Mouse (Mus musculus) liver, embryonic 14.5 days (tissue): ENCODE data around the gene Sorcs2. TPM values are rescaled to one million over a fixed set of nuclear protein-coding genes. Genes with fewer than 3 reads are reported as not detected.

Experiments used
- ATAC-seq: fragments of 200-750 bp; cut with Nextera tagmentation; 2 replicates; pipeline ENCODE4 v1.8.0; 2017; ENCODE audit warnings: moderate number of reproducible peaks, mild to moderate bottlenecking, moderate library complexity; ENCODE audit not compliant: insufficient read depth
- DNase-seq, 3 experiments: peaks; one replicate each; pipeline ENCODE4 v3.0.0-alpha.2; 2012 to 2013; ENCODE audit warnings: low read depth in 3 of 3, low spot score in 3 of 3
- H3K27ac ChIP-seq: fragments of 300-500 bp; sonication (generic); 2 replicates; pipeline ENCODE4 v1.5.1; 2014; ENCODE audit warnings: moderate library complexity, mild to moderate bottlenecking, control low read depth, inconsistent platforms
- H3K27me3 ChIP-seq: fragments of 300-500 bp; sonication (generic); 2 replicates; pipeline ENCODE4 v1.6.1; 2014; ENCODE audit warnings: mild to moderate bottlenecking, low read length, moderate library complexity; ENCODE audit not compliant: control insufficient read depth, insufficient read depth
- H3K36me3 ChIP-seq: fragments of 300-500 bp; sonication (generic); replicated peaks from 2 replicates; pipeline ENCODE4 v1.6.1; 2014; ENCODE audit warnings: low read depth; ENCODE audit not compliant: control insufficient read depth, insufficient read depth
- H3K4me1 ChIP-seq, 2 experiments: fragments of 200-500 bp in 1 of 2; fragments of 300-500 bp in 1 of 2; sonication (generic) in 1 of 2; replicated peaks; 2 replicates each; pipeline ENCODE4 v1.6.1; 2012 to 2014; ENCODE audit warnings: antibody characterized with exemption in 1 of 2, inconsistent platforms in 1 of 2, low read length in 1 of 2; ENCODE audit not compliant: control insufficient read depth in 2 of 2, insufficient read depth in 2 of 2
- H3K4me2 ChIP-seq: fragments of 300-500 bp; sonication (generic); 2 replicates; pipeline ENCODE4 v1.6.1; 2014; ENCODE audit warnings: low read depth, mild to moderate bottlenecking, control low read depth, moderate library complexity
- H3K4me3 ChIP-seq, 2 experiments: fragments of 200-500 bp in 1 of 2; fragments of 300-500 bp in 1 of 2; sonication (generic) in 1 of 2; 2 replicates each; pipeline ENCODE4 v1.5.1; 2012 to 2014; ENCODE audit warnings: low read depth in 2 of 2, low read length in 2 of 2, mild to moderate bottlenecking in 2 of 2, control low read depth in 1 of 2, inconsistent platforms in 1 of 2, moderate library complexity in 1 of 2; ENCODE audit not compliant: insufficient read depth in 1 of 2
- H3K9ac ChIP-seq: fragments of 300-500 bp; sonication (generic); replicated peaks from 2 replicates; pipeline ENCODE4 v1.6.1; 2014; ENCODE audit warnings: mild to moderate bottlenecking, control low read depth, moderate library complexity
- H3K9me3 ChIP-seq: fragments of 300-500 bp; sonication (generic); 2 replicates; pipeline ENCODE4 v1.6.1; 2016; ENCODE audit warnings: low read length, mixed read lengths; ENCODE audit not compliant: control insufficient read depth
- CTCF ChIP-seq: IDR thresholded peaks from 2 replicates; pipeline ENCODE4 v1.5.1; 2016; ENCODE audit warnings: antibody characterized with exemption, low read depth, control low read depth
- EP300 ChIP-seq: IDR thresholded peaks from 2 replicates; pipeline ENCODE4 v1.6.1; 2016; ENCODE audit warnings: antibody characterized with exemption, low read depth
- WGBS: fragments of 180-500 bp; shearing (Covaris S2); extraction: QIAGEN DNeasy Blood & Tissue Kit; methylation state at CpG from one replicate; pipeline ENCODE4 v1.1.7; 2014; ENCODE audit not compliant: insufficient replicate concordance; 5-methylcytosine and 5-hydroxymethylcytosine counted together
- polyA plus RNA-seq, 2 experiments: library from polyadenylated mRNA; depleted of rRNA in 1 of 2; stranded (reverse) in 1 of 2; unstranded in 1 of 2; fragments of >200 nt; fragmentation: Nextera tagmentation in 1 of 2; extraction: Ambion mirVana in 1 of 2; gene quantifications; 2 replicates each; pipeline versions ENCODE4 v1.2.1 to v1.2.3; 2012 to 2014

Gene Sorcs2
- polyA plus RNA-seq, 2 experiments = 0.17 to 0.33 TPM

- WGBS = 73% methylated on average over 5 of the region's 5 CpGs
- Histone ChIP-seq H3K4me2 (no peak overlapping the region), H3K9ac (no peak overlapping the region), H3K4me1 (no peaks in the 10 kb centered on the region), H3K36me3 (no peaks in the 10 kb centered on the region), H3K27ac (no peak overlapping the region), H3K9me3 (no peaks in the 10 kb centered on the region), H3K27me3 (no peaks in the 10 kb centered on the region), H3K4me3 (no peak overlapping the region)
- no peak for DNase-seq
- ATAC-seq = no peak
- TF ChIP-seq CTCF (no peak), EP300 (no peak)
Measured at GRCm38 (mm10) chr5:36075172-36076074, 322.5 kb downstream of the Sorcs2 start.

GRCm38 (mm10) chr5:36069503-36070360 lies 328.2 kb downstream of the Sorcs2 start:
- DNase-seq = no peak
- no peaks in the 10 kb centered on the region for H3K9me3 ChIP-seq
- H3K4me3 ChIP-seq = no peak overlapping the region
- H3K4me2 ChIP-seq = no peak overlapping the region
- no peak for ATAC-seq
- H3K27ac ChIP-seq = no peak overlapping the region
- H3K9ac ChIP-seq = no peak overlapping the region
- 46% methylated on average over 6 of the region's 6 CpGs for WGBS
- H3K27me3 ChIP-seq = no peaks in the 10 kb centered on the region
- no peaks in the 10 kb centered on the region for H3K4me1 ChIP-seq
- TF ChIP-seq CTCF = no peak
- TF ChIP-seq EP300 = no peak
- H3K36me3 ChIP-seq = no peaks in the 10 kb centered on the region

GRCm38 (mm10) chr5:36067651-36068181 lies 330.2 kb downstream of the Sorcs2 start:
- no peak for DNase-seq
- Histone ChIP-seq H3K27me3 (no peaks in the 10 kb centered on the region), H3K4me1 (no peaks in the 10 kb centered on the region), H3K4me2 (no peak overlapping the region), H3K36me3 (no peaks in the 10 kb centered on the region), H3K9ac (no peak overlapping the region), H3K4me3 (no peak overlapping the region), H3K9me3 (no peaks in the 10 kb centered on the region), H3K27ac (no peak overlapping the region)
- no peak for ATAC-seq
- WGBS = 55% methylated on average over 8 of the region's 8 CpGs
- TF ChIP-seq EP300 (no peak), CTCF (no peak)

GRCm38 (mm10) chr5:36057804-36058322 lies 340.1 kb downstream of the Sorcs2 start:
- Histone ChIP-seq H3K9ac (no peak overlapping the region), H3K4me2 (no peak overlapping the region), H3K4me1 (no peaks in the 10 kb centered on the region), H3K4me3 (no peak overlapping the region), H3K36me3 (no peaks in the 10 kb centered on the region), H3K9me3 (no peaks in the 10 kb centered on the region), H3K27ac (no peak overlapping the region), H3K27me3 (no peaks in the 10 kb centered on the region)
- DNase-seq (no peak), ATAC-seq (no peak)
- no peak for TF ChIP-seq CTCF
- TF ChIP-seq EP300 = no peak
- WGBS = 70% methylated on average over 14 of the region's 14 CpGs
